Mouse (Mus musculus) kidney, embryonic 16.5 days (tissue): ENCODE measurements around the gene Fam186a. TPM values are rescaled to one million over a fixed set of nuclear protein-coding genes. Genes with fewer than 3 reads are reported as not detected.
"Not testable (repeated sequence)": the region's sequence is repeated elsewhere in the genome, so short reads cannot be mapped to it uniquely, and the experiment has no call there.

Experiments used
- ATAC-seq: fragments of 200-750 bp; cut with Nextera tagmentation; 2 replicates; pipeline ENCODE4 v1.8.0; 2017; ENCODE audit warnings: moderate TSS enrichment; ENCODE audit not compliant: low FRiP score, low TSS enrichment
- H3K27ac ChIP-seq: fragments of 300-500 bp; sonication (generic); 2 replicates; pipeline ENCODE4 v1.5.1; 2014; ENCODE audit warnings: low read length
- H3K27me3 ChIP-seq: fragments of 300-500 bp; sonication (generic); 2 replicates; pipeline ENCODE4 v1.6.1; 2014; ENCODE audit warnings: low read length, control low read depth, mixed read lengths; ENCODE audit not compliant: insufficient read depth
- H3K36me3 ChIP-seq: fragments of 300-500 bp; sonication (generic); 2 replicates; pipeline ENCODE4 v1.6.1; 2014; ENCODE audit warnings: low read length, control low read depth, mixed read lengths; ENCODE audit not compliant: insufficient read depth
- H3K4me1 ChIP-seq: fragments of 300-500 bp; sonication (generic); 2 replicates; pipeline ENCODE4 v1.6.1; 2014; ENCODE audit warnings: low read length, control low read depth, mixed read lengths; ENCODE audit not compliant: insufficient read depth
- H3K4me2 ChIP-seq: fragments of 300-500 bp; sonication (generic); replicated peaks from 2 replicates; pipeline ENCODE4 v1.6.1; 2014; ENCODE audit warnings: low read depth, low read length
- H3K4me3 ChIP-seq: fragments of 300-500 bp; sonication (generic); 2 replicates; pipeline ENCODE4 v1.5.1; 2014; ENCODE audit warnings: mild to moderate bottlenecking, low read length
- H3K9ac ChIP-seq: fragments of 300-500 bp; sonication (generic); replicated peaks from 2 replicates; pipeline ENCODE4 v1.6.1; 2014; ENCODE audit warnings: low read length
- H3K9me3 ChIP-seq: fragments of 300-500 bp; sonication (generic); 2 replicates; pipeline ENCODE4 v1.6.1; 2016; ENCODE audit warnings: low read length, control low read depth
- WGBS: fragments of 180-500 bp; shearing (Covaris S2); extraction: QIAGEN DNeasy Blood & Tissue Kit; methylation state at CpG from one replicate; pipeline ENCODE4 v1.1.7; 2014; 5-methylcytosine and 5-hydroxymethylcytosine counted together
- polyA plus RNA-seq: library from polyadenylated mRNA; unstranded; fragments of >200 nt; fragmentation: Nextera tagmentation; extraction: Ambion mirVana; gene quantifications from 2 replicates; pipeline ENCODE4 v1.2.1, GENCODE M21; 2015

Fam186a gene
- 0.02 TPM in 1 of 2 replicates, not detected in the other for polyA plus RNA-seq

GRCm38 (mm10) chr15:99966961-99967360, at the start of gene Fam186a:
Gene Fam186a (minus strand): TSS chr15:99967061.
- ATAC-seq = no peak
- H3K36me3 ChIP-seq = no peaks in the 10 kb centered on the region
- H3K4me2 ChIP-seq = no peak within 1 kb of the TSS
- no peak within 1 kb of the TSS for H3K27ac ChIP-seq
- H3K9ac ChIP-seq = no peak within 1 kb of the TSS
- no peaks in the 10 kb centered on the region for H3K27me3 ChIP-seq
- H3K9me3 ChIP-seq = no peaks in the 10 kb centered on the region
- no peak within 1 kb of the TSS for H3K4me3 ChIP-seq
- peaks cover 4% of the 10 kb centered on the region; the same call in 1 of the 2 replicates for H3K4me1 ChIP-seq
- 77% methylated on average over 4 of the region's 4 CpGs for WGBS

- Histone ChIP-seq H3K4me1 (no peaks in the 10 kb centered on the region), H3K4me3 (no peak overlapping the region), H3K27me3 (no peaks in the 10 kb centered on the region), H3K9ac (no peak overlapping the region), H3K27ac (no peak overlapping the region), H3K4me2 (no peak overlapping the region), H3K36me3 (peaks cover 66% of the 10 kb centered on the region), H3K9me3 (no peaks in the 10 kb centered on the region)
- no peak for ATAC-seq
Observed at GRCm38 (mm10) chr15:100006180-100006579, 39.3 kb upstream of the Fam186a start.

GRCm38 (mm10) chr15:100004677-100005273, 37.9 kb upstream of the Fam186a start:
- Histone ChIP-seq H3K4me3 (no peak overlapping the region), H3K4me1 (no peaks in the 10 kb centered on the region), H3K9ac (no peak overlapping the region), H3K9me3 (no peaks in the 10 kb centered on the region), H3K27ac (no peak overlapping the region), H3K36me3 (peaks cover 63% of the 10 kb centered on the region), H3K4me2 (no peak overlapping the region), H3K27me3 (no peaks in the 10 kb centered on the region)
- no peak for ATAC-seq
- WGBS = 84% methylated on average over 7 of the region's 7 CpGs

- H3K9ac ChIP-seq = no peak overlapping the region
- no peaks in the 10 kb centered on the region for H3K27me3 ChIP-seq
- no peaks in the 10 kb centered on the region for H3K9me3 ChIP-seq
- WGBS = 90% methylated on average over 1 of the region's 1 CpGs
- no peak overlapping the region for H3K4me3 ChIP-seq
- H3K4me1 ChIP-seq = no peaks in the 10 kb centered on the region
- no peak overlapping the region for H3K4me2 ChIP-seq
- H3K27ac ChIP-seq = no peak overlapping the region
- peaks cover 48% of the 10 kb centered on the region for H3K36me3 ChIP-seq
- no peak for ATAC-seq
Observed at GRCm38 (mm10) chr15:99999390-99999789, 32.5 kb upstream of the Fam186a start.

- 87% methylated on average over 6 of the region's 6 CpGs for WGBS
- H3K36me3 ChIP-seq = peaks cover 46% of the 10 kb centered on the region
- no peak overlapping the region for H3K9ac ChIP-seq
- no peak overlapping the region for H3K4me2 ChIP-seq
- H3K4me1 ChIP-seq = no peaks in the 10 kb centered on the region
- no peak overlapping the region for H3K4me3 ChIP-seq
- ATAC-seq = no peak
- no peaks in the 10 kb centered on the region for H3K9me3 ChIP-seq
- H3K27ac ChIP-seq = no peak overlapping the region
- H3K27me3 ChIP-seq = no peaks in the 10 kb centered on the region
Observed at GRCm38 (mm10) chr15:99997114-99997804, 30.4 kb upstream of the Fam186a start.

- no peak for ATAC-seq
- Histone ChIP-seq H3K4me1 (no peaks in the 10 kb centered on the region), H3K9ac (no peak overlapping the region), H3K9me3 (no peaks in the 10 kb centered on the region), H3K27me3 (no peaks in the 10 kb centered on the region), H3K4me2 (no peak overlapping the region), H3K36me3 (peaks cover 41% of the 10 kb centered on the region), H3K27ac (no peak overlapping the region), H3K4me3 (no peak overlapping the region)
- WGBS = 98% methylated on average over 1 of the region's 1 CpGs
Observed at GRCm38 (mm10) chr15:99993100-99993499, 26.2 kb upstream of the Fam186a start.

GRCm38 (mm10) chr15:99979715-99980114, 12.9 kb upstream of the Fam186a start:
- H3K4me2 ChIP-seq = no peak overlapping the region
- no peaks in the 10 kb centered on the region for H3K9me3 ChIP-seq
- ATAC-seq = no peak
- H3K27ac ChIP-seq = no peak overlapping the region
- no peaks in the 10 kb centered on the region for H3K36me3 ChIP-seq
- H3K27me3 ChIP-seq = no peaks in the 10 kb centered on the region
- H3K4me1 ChIP-seq = peaks cover 3% of the 10 kb centered on the region; the same call in 1 of the 2 replicates
- H3K4me3 ChIP-seq = no peak overlapping the region
- WGBS = 75% methylated on average over 2 of the region's 2 CpGs
- no peak overlapping the region for H3K9ac ChIP-seq

GRCm38 (mm10) chr15:99979266-99979665, 12.4 kb upstream of the Fam186a start:
- WGBS = 87% methylated on average over 1 of the region's 1 CpGs
- Histone ChIP-seq H3K9me3 (no peaks in the 10 kb centered on the region), H3K36me3 (no peaks in the 10 kb centered on the region), H3K27me3 (no peaks in the 10 kb centered on the region), H3K4me3 (no peak overlapping the region), H3K4me1 (peaks cover 5% of the 10 kb centered on the region; the same call in 1 of the 2 replicates), H3K27ac (no peak overlapping the region), H3K4me2 (no peak overlapping the region), H3K9ac (no peak overlapping the region)
- ATAC-seq = no peak

- not testable (repeated sequence) for H3K9me3 ChIP-seq, H3K36me3 ChIP-seq, H3K4me3 ChIP-seq, H3K9ac ChIP-seq, H3K27ac ChIP-seq, H3K27me3 ChIP-seq, ATAC-seq, H3K4me1 ChIP-seq, H3K4me2 ChIP-seq
- 80% methylated on average over 2 of the region's 2 CpGs for WGBS
Observed at GRCm38 (mm10) chr15:99976121-99976520, 9.3 kb upstream of the Fam186a start.
